Mouse (Mus musculus) left cerebral cortex, adult 18-20 months (tissue): ENCODE measurements around the gene Rbm6. TPM values are rescaled to one million over a fixed set of nuclear protein-coding genes. Genes with fewer than 3 reads are reported as not detected.

Experiments used
- DNase-seq, 2 experiments: peaks; one replicate each; pipeline ENCODE4 v3.0.0; 2021 to 2022; ENCODE audit warnings: low spot score in 2 of 2, mixed read lengths in 1 of 2
- total RNA-seq, 2 experiments: library from RNA; stranded (reverse); gene quantifications; 2 replicates each; pipeline ENCODE4 v1.2.3; 2021

Rbm6 gene
- total RNA-seq, 2 experiments from 2014 or later: 54.0 to 57.3 TPM

- DNase-seq: no peak
Measured at GRCm38 (mm10) chr9:107768851-107769250, 104.2 kb downstream of the Rbm6 start.

- no peak for DNase-seq
Measured at GRCm38 (mm10) chr9:107759593-107759992, 113.4 kb downstream of the Rbm6 start.

DNA sequence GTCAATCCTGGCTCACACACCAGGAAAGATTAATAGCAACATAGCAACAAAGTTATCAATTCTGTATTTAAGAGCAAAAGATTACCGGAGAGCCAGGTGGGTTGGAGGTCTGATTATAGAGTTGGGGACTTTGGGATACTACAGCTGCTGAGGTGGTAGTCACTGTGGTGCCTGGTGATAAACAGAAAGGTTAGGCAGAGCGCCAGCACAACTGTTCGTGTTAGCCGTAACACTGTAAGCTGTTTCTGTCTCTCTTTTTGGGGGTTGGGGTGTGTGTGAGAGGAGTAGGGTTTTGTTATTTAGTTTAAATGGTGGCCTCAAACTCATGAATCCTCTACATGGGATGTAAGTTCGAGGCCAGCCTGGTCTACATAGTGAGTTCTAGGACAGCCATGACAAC, 122.7 kb downstream of the Rbm6 start:
- no peak for DNase-seq

GRCm38 (mm10) chr9:107748063-107748462, 125.0 kb downstream of the Rbm6 start:
- no peak for DNase-seq

DNA sequence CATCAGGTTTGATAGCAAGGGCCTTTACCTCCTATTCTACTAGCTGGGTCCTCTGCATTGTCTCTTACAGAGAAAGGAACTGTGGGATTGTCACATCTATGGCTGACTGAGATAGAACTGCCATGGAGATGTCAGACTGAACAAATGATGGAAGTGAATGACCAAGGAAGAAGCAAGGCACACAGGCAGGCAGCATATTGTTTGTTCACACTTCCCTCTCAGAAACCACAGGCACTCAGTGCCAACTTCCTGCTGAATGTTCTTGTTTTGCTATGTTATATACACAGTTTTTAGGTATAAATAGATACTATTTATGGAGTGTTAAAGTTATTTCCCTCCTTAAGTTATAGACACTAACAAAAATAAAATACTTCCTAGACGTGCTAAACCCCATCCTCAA, 125.7 kb downstream of the Rbm6 start:
- no peak for DNase-seq

DNA sequence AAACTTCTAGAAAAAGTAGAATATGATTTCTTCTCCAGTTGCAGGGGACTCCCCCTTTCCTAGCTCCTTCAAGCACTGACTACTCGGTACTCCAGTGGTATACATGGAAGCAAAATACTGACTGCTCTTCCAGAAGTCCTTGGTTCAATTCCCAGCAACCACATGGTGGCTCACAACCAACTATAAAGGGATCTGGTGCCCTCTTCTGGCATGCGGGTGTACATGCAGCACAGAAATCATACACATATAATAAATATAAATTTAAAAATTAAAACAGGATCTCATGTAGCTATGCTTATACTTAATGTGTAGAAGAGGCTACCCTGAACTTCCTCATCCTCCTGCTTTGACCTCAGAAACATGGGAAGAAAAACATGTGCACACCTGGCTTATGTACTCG, 126.4 kb downstream of the Rbm6 start:
- DNase-seq: no peak

GRCm38 (mm10) chr9:107744061-107744460, 129.0 kb downstream of the Rbm6 start:
- no peak for DNase-seq

DNA sequence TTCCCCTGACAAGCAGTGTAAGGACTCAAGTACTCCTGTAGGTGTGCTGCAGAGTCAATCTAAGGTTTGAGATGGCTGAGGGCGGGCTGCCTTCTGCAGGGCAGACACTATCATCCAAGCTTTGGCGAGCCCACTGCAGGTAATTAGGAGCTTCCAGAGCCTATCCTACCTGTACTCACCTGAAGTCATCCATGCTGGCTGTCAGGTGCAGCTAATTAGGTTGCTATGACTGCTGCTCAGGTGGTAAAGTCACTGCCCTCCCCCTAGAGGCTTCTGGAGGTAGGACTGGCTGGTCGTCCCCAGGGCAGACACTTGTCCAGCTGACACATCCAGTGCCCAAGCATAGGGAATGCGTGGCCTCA, 134.2 kb downstream of the Rbm6 start:
- DNase-seq: peak in 1 of 2 experiments; percentile 21

GRCm38 (mm10) chr9:107738020-107738840, 134.8 kb downstream of the Rbm6 start:
- peak; percentile 84 to 89 for DNase-seq

DNA sequence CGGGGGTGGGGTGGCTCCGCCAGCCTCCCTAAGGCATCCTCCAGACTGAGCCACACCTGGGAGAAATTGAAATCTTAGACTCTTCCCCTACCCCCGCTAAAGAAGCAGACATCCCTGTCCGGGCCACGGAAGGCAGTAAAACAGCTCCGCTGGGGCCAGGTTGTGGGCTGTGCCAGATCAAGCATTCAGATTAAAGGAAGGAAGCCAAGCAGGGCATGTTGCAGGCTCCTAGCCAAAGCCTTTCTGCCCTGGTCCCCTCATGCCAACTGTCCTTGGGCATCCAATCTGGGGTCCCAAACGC, 136.9 kb downstream of the Rbm6 start:
- DNase-seq: no peak

GRCm38 (mm10) chr9:107735356-107736184, 137.5 kb downstream of the Rbm6 start:
- DNase-seq: no peak

DNA sequence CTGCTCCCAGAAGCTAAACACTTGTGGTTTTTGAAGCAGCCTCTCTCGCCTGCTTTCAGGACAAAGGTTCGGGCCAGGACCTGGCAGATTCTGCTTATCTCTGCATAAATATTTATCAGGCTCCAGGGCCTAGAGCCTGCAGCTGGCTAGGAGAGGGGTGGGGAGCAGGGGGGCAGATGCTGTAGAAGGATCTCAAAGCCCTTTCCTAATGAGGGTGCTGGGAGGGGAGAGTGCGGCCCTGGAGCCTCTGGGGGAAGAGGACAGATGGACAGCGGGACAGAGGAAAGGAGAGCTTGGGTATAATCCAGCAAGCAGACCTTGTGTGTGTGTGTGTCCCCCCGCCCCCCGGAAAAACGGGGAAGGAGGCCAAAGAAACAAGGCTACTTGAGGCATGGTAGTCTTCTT, 138.5 kb downstream of the Rbm6 start:
- no peak for DNase-seq

- DNase-seq: no peak
Measured at GRCm38 (mm10) chr9:107729709-107730108, 143.3 kb downstream of the Rbm6 start.

GRCm38 (mm10) chr9:107728919-107729670, 143.9 kb downstream of the Rbm6 start:
- no peak for DNase-seq

- DNase-seq: no peak
Measured at GRCm38 (mm10) chr9:107727041-107727440, 146.0 kb downstream of the Rbm6 start.

DNA sequence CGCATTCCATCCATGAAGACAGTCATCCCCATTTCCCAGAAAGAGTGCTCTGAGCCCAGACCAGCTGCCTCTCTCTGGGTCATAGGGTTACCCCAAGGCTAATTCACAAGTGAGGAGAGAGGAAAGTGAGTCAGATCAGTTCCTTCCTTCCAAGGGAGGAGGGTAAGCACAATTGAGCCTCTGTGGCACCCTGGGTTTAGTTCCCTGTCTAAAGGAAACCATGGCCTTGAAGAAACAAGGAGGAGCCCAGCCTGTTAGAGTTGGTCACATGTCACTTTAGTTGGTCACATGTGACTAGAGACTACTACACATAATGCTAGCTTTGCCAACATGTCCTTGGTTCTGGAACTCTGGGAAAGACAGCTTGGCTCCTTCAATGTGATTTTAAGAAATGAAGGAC, 148.2 kb downstream of the Rbm6 start:
- no peak for DNase-seq

DNA sequence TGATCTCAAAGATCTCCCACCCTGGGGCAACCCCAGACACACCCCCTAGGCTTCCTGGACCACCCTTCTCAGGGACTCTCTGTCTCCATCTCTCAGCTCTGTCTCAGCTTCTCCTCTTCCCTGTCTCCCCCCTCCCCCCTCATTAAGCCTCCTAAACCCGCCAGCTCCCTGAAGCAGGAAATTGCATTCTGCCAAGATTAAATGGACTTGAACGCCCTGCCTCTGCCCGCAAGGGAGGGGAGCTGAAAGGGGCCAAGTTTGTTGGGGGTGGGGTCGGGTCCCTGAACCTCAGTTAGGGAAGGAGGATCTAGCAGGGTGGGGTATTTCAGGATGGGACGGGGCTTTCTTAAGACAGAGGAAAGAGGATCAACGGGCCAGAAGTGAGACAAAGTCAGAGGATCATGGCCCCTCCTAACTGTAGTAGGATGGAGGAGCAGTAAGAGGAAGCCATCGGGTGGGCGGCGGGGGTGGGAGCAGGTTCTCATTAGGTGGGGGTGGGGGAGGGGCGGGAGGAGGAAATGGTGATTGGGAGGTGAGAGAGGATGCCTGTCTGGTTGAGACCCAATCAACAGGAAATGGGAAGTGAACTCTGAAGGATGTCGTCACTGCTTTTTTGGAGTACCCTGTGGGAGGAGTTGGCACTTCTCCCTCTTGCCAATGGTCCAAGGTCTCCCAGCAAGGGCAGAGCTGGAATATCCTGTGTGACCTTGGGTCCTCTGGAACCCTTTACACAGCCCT, 149.1 kb downstream of the Rbm6 start:
- no peak for DNase-seq
